Mouse (Mus musculus): ENCODE results near the gene Cldnd2. TPM values are rescaled to one million over a fixed set of nuclear protein-coding genes. Genes with fewer than 3 reads are reported as not detected.

Cldnd2 gene
- polyA plus RNA-seq, 1 experiment = not detected

GRCm38 (mm10) chr7:43464864-43465343 lies 24.3 kb downstream of the Cldnd2 start:
- Histone ChIP-seq H3K9ac (ENCODE audit: low read depth, poor library complexity, severe bottlenecking) (no peak overlapping the region), H3K4me3 (ENCODE audit: low read depth, low read length) (peak overlapping the region; percentile 70), H3K9me3 (replicated peaks; ENCODE audit: control insufficient read depth, insufficient read depth, low read length, poor library complexity, severe bottlenecking) (no peaks in the 10 kb centered on the region), H3K36me3 (ENCODE audit: control insufficient read depth, insufficient read depth, low read length, poor library complexity, severe bottlenecking) (no peaks in the 10 kb centered on the region), H3K27ac (ENCODE audit: insufficient read depth, low read length) (no peak overlapping the region), H3K4me1 (ENCODE audit: control insufficient read depth, insufficient read depth, low read length) (no peaks in the 10 kb centered on the region), H3K27me3 (ENCODE audit: control insufficient read depth, insufficient read depth, low read length, poor library complexity, severe bottlenecking) (no peaks in the 10 kb centered on the region)
- TF ChIP-seq CTCF (IDR thresholded peaks at IDR 0.05; ENCODE audit: low read depth, low read length) = no peak
- no peak for TF ChIP-seq EP300 (IDR thresholded peaks at IDR 0.05; ENCODE audit: insufficient read depth, low read depth, low read length)
- TF ChIP-seq POLR2A (IDR thresholded peaks at IDR 0.05; ENCODE audit: insufficient read depth, low read length) = no peak

GRCm38 (mm10) chr7:43465344-43466098 lies 24.9 kb downstream of the Cldnd2 start:
- no peak overlapping the region; the same call in 1 of the 2 replicates for H3K27ac ChIP-seq (ENCODE audit: insufficient read depth, low read length)
- H3K4me1 ChIP-seq (ENCODE audit: control insufficient read depth, insufficient read depth, low read length) = no peaks in the 10 kb centered on the region
- no peaks in the 10 kb centered on the region for H3K9me3 ChIP-seq (replicated peaks; ENCODE audit: control insufficient read depth, insufficient read depth, low read length, poor library complexity, severe bottlenecking)
- H3K27me3 ChIP-seq (ENCODE audit: control insufficient read depth, insufficient read depth, low read length, poor library complexity, severe bottlenecking) = no peaks in the 10 kb centered on the region
- H3K36me3 ChIP-seq (ENCODE audit: control insufficient read depth, insufficient read depth, low read length, poor library complexity, severe bottlenecking) = no peaks in the 10 kb centered on the region
- no peak overlapping the region for H3K9ac ChIP-seq (ENCODE audit: low read depth, poor library complexity, severe bottlenecking)
- TF ChIP-seq CTCF (IDR thresholded peaks at IDR 0.05; ENCODE audit: low read depth, low read length) (no peak), POLR2A (IDR thresholded peaks at IDR 0.05; ENCODE audit: insufficient read depth, low read length) (no peak)
- peak overlapping the region; percentile 70 for H3K4me3 ChIP-seq (ENCODE audit: low read depth, low read length)

- no peaks in the 10 kb centered on the region for H3K27me3 ChIP-seq (ENCODE audit: control insufficient read depth, insufficient read depth, low read length, poor library complexity, severe bottlenecking)
- TF ChIP-seq CTCF (IDR thresholded peaks at IDR 0.05; ENCODE audit: low read depth, low read length) (peak; percentile 91), POLR2A (IDR thresholded peaks at IDR 0.05; ENCODE audit: insufficient read depth, low read length) (no peak), EP300 (IDR thresholded peaks at IDR 0.05; ENCODE audit: insufficient read depth, low read depth, low read length) (0 out of 2 replicates have a peak, but pooled peaks have one; percentile 19)
- H3K4me3 ChIP-seq (ENCODE audit: low read depth, low read length) = peak overlapping the region; percentile 70
- H3K27ac ChIP-seq (ENCODE audit: insufficient read depth, low read length) = no peak overlapping the region
- H3K9ac ChIP-seq (ENCODE audit: low read depth, poor library complexity, severe bottlenecking) = peak overlapping the region; percentile 14
- no peaks in the 10 kb centered on the region for H3K4me1 ChIP-seq (ENCODE audit: control insufficient read depth, insufficient read depth, low read length)
- no peaks in the 10 kb centered on the region for H3K36me3 ChIP-seq (ENCODE audit: control insufficient read depth, insufficient read depth, low read length, poor library complexity, severe bottlenecking)
- H3K9me3 ChIP-seq (replicated peaks; ENCODE audit: control insufficient read depth, insufficient read depth, low read length, poor library complexity, severe bottlenecking) = no peaks in the 10 kb centered on the region
Measured at GRCm38 (mm10) chr7:43466099-43466694, 25.6 kb downstream of the Cldnd2 start.

- H3K9ac ChIP-seq (ENCODE audit: low read depth, poor library complexity, severe bottlenecking) = no peak overlapping the region
- no peaks in the 10 kb centered on the region for H3K27me3 ChIP-seq (ENCODE audit: control insufficient read depth, insufficient read depth, low read length, poor library complexity, severe bottlenecking)
- H3K9me3 ChIP-seq (replicated peaks; ENCODE audit: control insufficient read depth, insufficient read depth, low read length, poor library complexity, severe bottlenecking) = no peaks in the 10 kb centered on the region
- H3K36me3 ChIP-seq (ENCODE audit: control insufficient read depth, insufficient read depth, low read length, poor library complexity, severe bottlenecking) = no peaks in the 10 kb centered on the region
- TF ChIP-seq EP300 (IDR thresholded peaks at IDR 0.05; ENCODE audit: insufficient read depth, low read depth, low read length) (no peak), CTCF (IDR thresholded peaks at IDR 0.05; ENCODE audit: low read depth, low read length) (peak; percentile 64)
- no peak overlapping the region for H3K27ac ChIP-seq (ENCODE audit: insufficient read depth, low read length)
- no peaks in the 10 kb centered on the region for H3K4me1 ChIP-seq (ENCODE audit: control insufficient read depth, insufficient read depth, low read length)
- H3K4me3 ChIP-seq (ENCODE audit: low read depth, low read length) = no peak overlapping the region
Measured at GRCm38 (mm10) chr7:43470373-43470772, 29.8 kb downstream of the Cldnd2 start.

GRCm38 (mm10) chr7:43475706-43476105 lies 35.1 kb downstream of the Cldnd2 start:
- Histone ChIP-seq H3K27me3 (ENCODE audit: control insufficient read depth, insufficient read depth, low read length, poor library complexity, severe bottlenecking) (0 out of 2 replicates have a peak, but pooled peaks cover 2% of the 10 kb centered on the region), H3K9me3 (replicated peaks; ENCODE audit: control insufficient read depth, insufficient read depth, low read length, poor library complexity, severe bottlenecking) (no peaks in the 10 kb centered on the region), H3K4me1 (ENCODE audit: control insufficient read depth, insufficient read depth, low read length) (no peaks in the 10 kb centered on the region), H3K27ac (ENCODE audit: insufficient read depth, low read length) (no peak overlapping the region), H3K36me3 (ENCODE audit: control insufficient read depth, insufficient read depth, low read length, poor library complexity, severe bottlenecking) (no peaks in the 10 kb centered on the region), H3K4me3 (ENCODE audit: low read depth, low read length) (peak overlapping the region; percentile 23), H3K9ac (ENCODE audit: low read depth, poor library complexity, severe bottlenecking) (no peak overlapping the region)
- TF ChIP-seq CTCF (IDR thresholded peaks at IDR 0.05; ENCODE audit: low read depth, low read length) (peak; percentile 74), EP300 (IDR thresholded peaks at IDR 0.05; ENCODE audit: insufficient read depth, low read depth, low read length) (no peak)

- 0 out of 2 replicates have a peak, but pooled peaks cover 2% of the 10 kb centered on the region for H3K27me3 ChIP-seq (ENCODE audit: control insufficient read depth, insufficient read depth, low read length, poor library complexity, severe bottlenecking)
- H3K36me3 ChIP-seq (ENCODE audit: control insufficient read depth, insufficient read depth, low read length, poor library complexity, severe bottlenecking) = no peaks in the 10 kb centered on the region
- no peak overlapping the region for H3K9ac ChIP-seq (ENCODE audit: low read depth, poor library complexity, severe bottlenecking)
- TF ChIP-seq EP300 (IDR thresholded peaks at IDR 0.05; ENCODE audit: insufficient read depth, low read depth, low read length) = no peak
- H3K27ac ChIP-seq (ENCODE audit: insufficient read depth, low read length) = no peak overlapping the region
- H3K4me3 ChIP-seq (ENCODE audit: low read depth, low read length) = peak overlapping the region; percentile 37
- H3K9me3 ChIP-seq (replicated peaks; ENCODE audit: control insufficient read depth, insufficient read depth, low read length, poor library complexity, severe bottlenecking) = no peaks in the 10 kb centered on the region
- no peaks in the 10 kb centered on the region for H3K4me1 ChIP-seq (ENCODE audit: control insufficient read depth, insufficient read depth, low read length)
Measured at GRCm38 (mm10) chr7:43476376-43476775, 35.8 kb downstream of the Cldnd2 start.

Data from ES-Bruce4 (cell line).